Mouse (Mus musculus) spleen, adult 18-20 months (tissue): Measurements from ENCODE around the gene Olfr1434.
"Not testable (repeated sequence)": the region's sequence is repeated elsewhere in the genome, so short reads cannot be mapped to it uniquely, and the experiment has no call there.

ENCODE experiments used
- DNase-seq, 2 experiments: peaks; one replicate each; pipeline ENCODE4 v3.0.0; 2022; ENCODE audit warnings: mixed read lengths in 2 of 2

The Olfr1434 gene

DNA sequence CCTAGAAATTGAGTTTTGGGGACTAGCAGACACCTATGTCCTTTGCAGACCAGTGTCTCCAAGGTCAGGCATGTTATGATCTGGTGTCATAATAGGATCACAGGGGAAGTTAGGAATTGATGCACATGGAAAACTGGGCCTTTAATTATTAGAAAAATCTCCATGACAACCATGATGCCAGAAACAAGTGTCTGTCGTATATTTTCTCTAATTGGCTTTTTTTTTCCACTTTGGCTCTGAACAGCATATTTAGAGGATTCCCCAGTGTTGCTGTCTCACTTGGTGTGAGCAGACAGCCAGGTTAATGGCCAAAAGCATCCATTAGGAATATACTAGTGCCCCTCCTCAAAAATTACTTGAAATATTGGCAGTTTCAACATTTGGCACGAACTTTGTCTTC is at the start of gene Olfr1434:
Gene Olfr1434, plus strand, starts transcription at position 301 of the 400 bp plus-strand sequence.
- no peak for DNase-seq

DNA sequence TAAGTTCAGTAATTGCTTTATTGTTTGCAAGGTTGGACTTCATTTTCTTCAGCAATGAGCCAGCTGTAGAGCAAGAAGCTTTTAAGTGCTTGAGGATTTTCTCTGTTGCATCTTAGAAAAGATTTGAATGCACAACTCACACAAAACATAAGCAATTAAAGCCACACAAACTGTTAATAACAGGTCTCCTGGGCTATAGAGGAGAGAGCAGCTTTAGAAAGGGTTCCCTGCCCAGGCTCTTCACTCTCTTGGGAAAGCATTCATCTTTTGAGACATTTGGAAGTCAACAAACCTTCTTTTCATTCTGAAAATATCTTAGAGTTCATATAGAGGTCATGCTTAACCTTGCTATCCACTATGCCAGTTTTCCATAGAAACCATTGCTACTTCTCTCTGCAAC is 47.2 kb upstream of the Olfr1434 start, which contains the start of gene Olfr1432:
Gene Olfr1432, minus strand, starts transcription at position 101 of the 400 bp plus-strand sequence.
- DNase-seq = not testable (repeated sequence)

DNA sequence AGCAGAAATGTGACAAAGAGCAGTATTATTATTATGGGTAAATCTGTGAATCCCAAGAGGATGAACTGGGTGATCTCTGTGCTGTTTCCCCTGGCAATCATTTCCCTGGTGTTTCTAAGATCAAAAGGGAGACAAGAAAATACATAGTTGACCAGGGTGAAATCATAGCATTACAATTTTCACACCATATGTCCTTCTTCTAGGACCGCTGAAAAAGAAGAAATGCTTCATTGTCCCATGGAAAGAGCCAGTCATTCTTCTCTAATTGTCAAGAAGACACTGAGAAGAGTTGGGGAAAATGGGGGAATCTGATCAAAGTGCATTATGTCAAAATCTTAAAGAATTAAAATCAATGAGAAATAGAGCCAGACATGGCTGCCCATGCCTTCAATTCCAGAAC is 38.1 kb upstream of the Olfr1434 start, which contains the start of gene Olfr262:
Gene Olfr262, minus strand, starts transcription at position 101 of the 400 bp plus-strand sequence.
- DNase-seq = no peak

DNA sequence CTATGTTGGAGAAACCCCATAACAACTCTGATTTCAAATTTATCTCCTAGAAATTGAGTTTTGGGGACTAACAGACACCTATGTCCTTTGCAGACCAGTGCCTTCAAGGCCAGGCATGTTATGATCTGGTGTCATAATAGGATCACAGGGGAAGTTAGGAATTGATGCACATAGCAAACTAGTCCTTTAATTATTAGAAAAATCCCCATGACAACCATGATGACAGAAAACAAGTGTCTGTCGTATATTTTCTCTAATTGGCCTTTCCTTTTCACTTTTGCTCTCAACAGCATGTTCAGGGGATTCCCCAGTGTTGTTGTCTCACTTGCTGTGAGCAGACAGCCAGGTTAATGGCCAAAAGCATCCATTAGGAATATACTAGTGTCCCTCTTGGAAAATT is 18.9 kb upstream of the Olfr1434 start, which contains the start of gene Olfr235:
Gene Olfr235, plus strand, starts transcription at position 301 of the 400 bp plus-strand sequence.
- DNase-seq = no peak

DNA sequence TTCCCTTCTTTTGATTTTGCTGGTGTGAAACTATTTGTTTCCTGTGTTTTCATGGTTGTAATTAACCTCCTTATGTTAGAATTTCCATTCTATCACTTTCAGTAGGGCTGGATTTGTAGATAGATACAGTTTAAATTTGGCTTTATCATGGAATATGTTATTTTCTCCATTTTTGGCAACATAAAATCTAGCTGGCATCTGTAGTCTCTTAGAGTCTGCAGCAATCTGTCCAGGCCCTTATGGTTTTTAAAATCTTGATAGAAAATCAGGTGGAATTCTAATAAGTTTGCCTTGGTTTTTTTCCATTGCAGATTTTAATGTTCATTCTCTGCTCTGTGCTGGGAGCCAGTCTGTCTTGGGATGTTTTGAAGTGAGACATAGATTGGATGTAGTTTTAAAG is 13.3 kb downstream of the Olfr1434 start:
- DNase-seq = no peak

DNA sequence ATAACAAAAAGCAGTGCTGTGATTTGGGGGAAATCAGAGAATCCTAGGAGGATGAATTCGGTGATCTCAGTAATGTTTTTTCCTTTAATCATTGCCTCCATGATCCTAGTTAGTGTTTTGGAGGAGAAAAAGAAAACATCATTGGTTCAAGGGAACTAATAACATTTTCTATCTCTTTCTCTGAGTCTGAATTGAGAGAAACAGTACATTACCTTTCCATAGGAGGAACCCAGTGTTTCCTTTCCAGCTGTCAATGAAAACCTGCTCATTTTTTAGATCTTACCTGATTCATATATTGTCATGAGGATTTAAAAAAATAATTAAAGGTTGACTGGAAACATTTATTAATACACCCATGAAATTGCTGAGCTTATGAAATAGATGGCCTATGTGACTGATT is 19.4 kb downstream of the Olfr1434 start, which contains the start of gene Olfr1436:
Gene Olfr1436, minus strand, starts transcription at position 101 of the 400 bp plus-strand sequence.
- not testable (repeated sequence) for DNase-seq

DNA sequence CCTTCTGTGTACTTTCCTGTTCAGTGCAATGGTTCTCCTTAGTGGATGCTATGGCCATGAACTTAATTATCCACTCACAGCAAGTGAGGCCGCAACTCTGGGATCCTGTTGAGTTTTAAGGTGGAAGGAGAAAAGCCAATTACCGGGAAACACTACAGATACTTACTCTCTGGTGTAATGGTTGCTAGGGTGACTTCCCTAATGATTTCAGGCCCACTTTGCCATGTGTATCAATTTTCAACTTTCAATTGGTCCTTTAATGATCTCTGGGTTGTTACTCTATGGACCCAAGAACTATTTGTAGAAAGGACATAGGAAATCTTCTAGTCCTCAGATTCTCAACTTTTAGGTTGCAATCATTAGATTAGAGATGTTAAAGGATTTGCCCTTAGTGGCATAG is 45.3 kb downstream of the Olfr1434 start, which contains the start of gene Olfr1437:
Gene Olfr1437, minus strand, starts transcription at position 101 of the 400 bp plus-strand sequence.
- DNase-seq = no peak
